In genomic region chr6:86526961-86527740, GRCm38 (mm10) we compare ENCODE assay signal across 8 mouse cellular contexts. TPM values are rescaled to one million over a fixed set of nuclear protein-coding genes. Genes with fewer than 3 reads are reported as not detected.
DNase-seq lines count a peak whose midpoint lies in the region; ATAC-seq and TF ChIP-seq lines count a peak whose summit lies in the region.

No protein-coding gene starts in this region.

- TF ChIP-seq POLR2A in MEL (IDR thresholded peaks at IDR 0.05; ENCODE audit: control insufficient read depth in 1 of 2, insufficient read depth in 1 of 2, low read depth in 1 of 2, low read length in 2 of 2, poor library complexity in 1 of 2): peak; percentile 83 to 93; a peak in 3 of 4 replicates

- no peak for TF ChIP-seq CTCF in C2C12 (IDR thresholded peaks at IDR 0.05; ENCODE audit: control insufficient read depth, insufficient read depth, insufficient read length)
- no peak for TF ChIP-seq CTCF in MEL (IDR thresholded peaks at IDR 0.05 in 2 of 3, conservative IDR thresholded peaks at IDR 0.05 in 1 of 3; ENCODE audit: control insufficient read depth in 1 of 3, insufficient read depth in 1 of 3, low read depth in 2 of 3, low read length in 3 of 3, poor library complexity in 1 of 3, severe bottlenecking in 1 of 3)

- H3K4me1 ChIP-seq in MEL (ENCODE audit: control insufficient read depth in 1 of 2, insufficient read depth in 2 of 2, low read length in 2 of 2): peaks cover 9 to 10% of the 10 kb centered on the region in 2 experiments; a peak in 3 of 4 replicates
- H3K4me1 ChIP-seq in heart, embryonic 13.5 days: peaks cover 25% of the 10 kb centered on the region

- H3K4me2 ChIP-seq in heart, embryonic 13.5 days: peak overlapping the region; percentile 93

- 0 out of 4 replicates have a peak, but pooled peaks of 1 of the 2 experiments have one; percentile 15 for TF ChIP-seq EP300 in MEL (IDR thresholded peaks at IDR 0.05; ENCODE audit: low read depth in 1 of 2, low read length in 2 of 2)

- H3K9ac ChIP-seq in MEL (ENCODE audit: control insufficient read depth, low read depth, low read length, poor library complexity, severe bottlenecking): peak overlapping the region; percentile 100
- H3K9ac ChIP-seq in heart, embryonic 13.5 days: peak overlapping the region; percentile 100

- H3K27ac ChIP-seq in MEL (ENCODE audit: control insufficient read depth, low read depth, low read length) (peak overlapping the region; percentile 99), macrophage (peak overlapping the region; percentile 92)
- peak overlapping the region; percentile 100 for H3K27ac ChIP-seq in heart, embryonic 13.5 days (replicated peaks)

- no peak for TF ChIP-seq RAD21 in MEL (IDR thresholded peaks at IDR 0.05; ENCODE audit: low read depth, low read length)

- no peaks in the 10 kb centered on the region for H3K9me3 ChIP-seq in MEL (replicated peaks; ENCODE audit: insufficient read depth, low read length)
- no peaks in the 10 kb centered on the region for H3K9me3 ChIP-seq in heart, embryonic 13.5 days

- peak; percentile 82 for DNase-seq in MEL (ENCODE audit: low read depth, low spot score)
- peak; percentile 91 for DNase-seq in embryo, embryonic 9.5 days (ENCODE audit: extremely low spot score)
- DNase-seq in layer of hippocampus, adult 9-10 months (ENCODE audit: low spot score): peak; percentile 75
- peak; percentile 72 for DNase-seq in right cerebral cortex, postnatal 14 days
- peak; percentile 86 for DNase-seq in yolk sac, embryonic 10.5 days (ENCODE audit: low spot score)

- peak overlapping the region; percentile 80 for H3ac ChIP-seq in C2C12 (ENCODE audit: control insufficient read depth, insufficient read length, low read depth)

- peaks cover 33% of the 10 kb centered on the region for H3K79me3 ChIP-seq in C2C12 (ENCODE audit: low read depth)

- H3K79me2 ChIP-seq in C2C12 (ENCODE audit: control insufficient read depth, insufficient read depth) (peaks cover 38% of the 10 kb centered on the region), MEL (ENCODE audit: control insufficient read depth, insufficient read depth, low read length, poor library complexity) (peaks cover 40% of the 10 kb centered on the region), macrophage (ENCODE audit: inconsistent target) (peaks cover 35% of the 10 kb centered on the region)

- H3K4me3 ChIP-seq in C2C12 (ENCODE audit: insufficient read depth, poor library complexity, severe bottlenecking) (peak overlapping the region; percentile 90), MEL (ENCODE audit: control insufficient read depth in 1 of 2, insufficient read depth in 1 of 2, low read depth in 2 of 2, low read length in 2 of 2) (peak overlapping the region; percentile 49 to 92), macrophage (ENCODE audit: inconsistent target) (peak overlapping the region; percentile 33)
- H3K4me3 ChIP-seq in heart, embryonic 13.5 days: peak overlapping the region; percentile 99

- peaks cover 44% of the 10 kb centered on the region for H3K36me3 ChIP-seq in C2C12 (ENCODE audit: control insufficient read depth, insufficient read depth)
- peaks cover 8 to 22% of the 10 kb centered on the region in 2 experiments for H3K36me3 ChIP-seq in MEL (ENCODE audit: control insufficient read depth in 1 of 2, insufficient read depth in 2 of 2, low read length in 2 of 2)
- peaks cover 43% of the 10 kb centered on the region for H3K36me3 ChIP-seq in heart, embryonic 13.5 days
- H3K36me3 ChIP-seq in macrophage (ENCODE audit: inconsistent target): no peaks in the 10 kb centered on the region

- WGBS in heart, embryonic 13.5 days: 6% methylated on average over 49 of the region's 49 CpGs
- 5% methylated on average over 49 of the region's 49 CpGs for WGBS in macrophage (ENCODE audit: missing documents)

- no peaks in the 10 kb centered on the region for H3K27me3 ChIP-seq in C2C12 (ENCODE audit: control insufficient read depth, insufficient read depth, insufficient read length)
- no peaks in the 10 kb centered on the region for H3K27me3 ChIP-seq in MEL (ENCODE audit: control insufficient read depth in 1 of 2, insufficient read depth in 2 of 2, low read length in 2 of 2)
- H3K27me3 ChIP-seq in heart, embryonic 13.5 days (replicated peaks): no peaks in the 10 kb centered on the region

- peak; percentile 44; the same call in 1 of the 2 replicates for ATAC-seq in heart, embryonic 13.5 days (ENCODE audit: extremely low read depth, insufficient number of reproducible peaks, low FRiP score, low TSS enrichment)

TF ChIP-seq in C2C12, 6 proteins besides CTCF, POLR2A, EP300 and RAD21:
- TF ChIP-seq MYOD1 (IDR thresholded peaks at IDR 0.05; ENCODE audit: control insufficient read depth, insufficient read length, low read depth) (no peak), MYOG (IDR thresholded peaks at IDR 0.05; ENCODE audit: control insufficient read depth, extremely low read depth, insufficient read length) (no peak), MAX (IDR thresholded peaks at IDR 0.05) (peak; percentile 62), USF1 (IDR thresholded peaks at IDR 0.05; ENCODE audit: low read depth) (no peak), FOSL1 (IDR thresholded peaks at IDR 0.05; ENCODE audit: insufficient read depth, low read length, poor library complexity, severe bottlenecking) (no peak), CEBPB (IDR thresholded peaks at IDR 0.05; ENCODE audit: low read depth) (peak; percentile 44)

TF ChIP-seq in MEL, 35 proteins besides CTCF, POLR2A, EP300 and RAD21 (continues in another document):
- peak; percentile 98 for TF ChIP-seq MYC (IDR thresholded peaks at IDR 0.05; ENCODE audit: low read depth, low read length)
- TF ChIP-seq USF2 (IDR thresholded peaks at IDR 0.05; ENCODE audit: borderline replicate concordance in 1 of 2, insufficient read depth in 1 of 2, low read depth in 1 of 2, low read length in 2 of 2): no peak
- TF ChIP-seq ETS1 (IDR thresholded peaks at IDR 0.05; ENCODE audit: low read depth, low read length): peak; percentile 46; the same call in 1 of the 2 replicates
- no peak; the same call in 1 of the 2 replicates for TF ChIP-seq KAT2A (conservative IDR thresholded peaks at IDR 0.05; ENCODE audit: low read depth, low read length)
- 0 out of 2 replicates have a peak, but pooled peaks have one; percentile 30 for TF ChIP-seq POLR2AphosphoS2 (IDR thresholded peaks at IDR 0.05; ENCODE audit: low read length)
- 0 out of 2 replicates have a peak, but pooled peaks have one; percentile 47 for TF ChIP-seq ZNF384 (IDR thresholded peaks at IDR 0.05; ENCODE audit: low read depth, low read length)
- peak; percentile 85 for TF ChIP-seq MAZ (IDR thresholded peaks at IDR 0.05; ENCODE audit: low read depth, low read length)
- no peak for TF ChIP-seq MEF2A (IDR thresholded peaks at IDR 0.05; ENCODE audit: extremely low read depth, insufficient replicate concordance, low read depth, low read length, poor library complexity, severe bottlenecking)
- peak; percentile 46; the same call in 1 of the 2 replicates for TF ChIP-seq HCFC1 (IDR thresholded peaks at IDR 0.05; ENCODE audit: low read depth, low read length)
- TF ChIP-seq JUND (IDR thresholded peaks at IDR 0.05; ENCODE audit: low read depth, low read length): no peak
- TF ChIP-seq SIN3A (IDR thresholded peaks at IDR 0.05; ENCODE audit: low read length): peak; percentile 65
- peak; percentile 25; the same call in 1 of the 2 replicates for TF ChIP-seq TCF12 (IDR thresholded peaks at IDR 0.05; ENCODE audit: low read depth, low read length)
- TF ChIP-seq GATA1 (IDR thresholded peaks at IDR 0.05; ENCODE audit: low read depth, low read length): no peak
- TF ChIP-seq BHLHE40 (IDR thresholded peaks at IDR 0.05; ENCODE audit: borderline replicate concordance, low read depth, low read length): no peak
- TF ChIP-seq ELF1 (IDR thresholded peaks at IDR 0.05; ENCODE audit: low read depth, low read length): no peak
- peak; percentile 98 for TF ChIP-seq CHD1 (IDR thresholded peaks at IDR 0.05; ENCODE audit: low read depth, low read length)
- 0 out of 2 replicates have a peak, but pooled peaks have one; percentile 15 for TF ChIP-seq RCOR1 (IDR thresholded peaks at IDR 0.05; ENCODE audit: low read depth, low read length)
- no peak for TF ChIP-seq ZKSCAN1 (IDR thresholded peaks at IDR 0.05; ENCODE audit: low read depth, low read length)
- TF ChIP-seq MYB (IDR thresholded peaks at IDR 0.05; ENCODE audit: low read depth, low read length): no peak
- TF ChIP-seq POLR2AphosphoS5 (IDR thresholded peaks at IDR 0.05; ENCODE audit: borderline replicate concordance, low read depth, low read length): no peak
- no peak for TF ChIP-seq ZC3H11A (IDR thresholded peaks at IDR 0.05; ENCODE audit: low read depth, low read length)
- peak; percentile 83 for TF ChIP-seq MAX (IDR thresholded peaks at IDR 0.05; ENCODE audit: low read length)
- peak; percentile 76; the same call in 1 of the 2 replicates for TF ChIP-seq MXI1 (IDR thresholded peaks at IDR 0.05; ENCODE audit: low read depth, low read length)
- peak; percentile 50; the same call in 1 of the 2 replicates for TF ChIP-seq UBTF (IDR thresholded peaks at IDR 0.05; ENCODE audit: borderline replicate concordance, insufficient read depth, low read depth, low read length)
- no peak for TF ChIP-seq SMC3 (IDR thresholded peaks at IDR 0.05; ENCODE audit: low read depth, low read length)
- 0 out of 2 replicates have a peak, but pooled peaks have one; percentile 23 for TF ChIP-seq USF1 (IDR thresholded peaks at IDR 0.05; ENCODE audit: low read depth, low read length)
- peak; percentile 35; the same call in 1 of the 2 replicates for TF ChIP-seq NRF1 (IDR thresholded peaks at IDR 0.05; ENCODE audit: insufficient read depth, low read depth, low read length, poor library complexity, severe bottlenecking)
- peak; percentile 66 for TF ChIP-seq NELFE (IDR thresholded peaks at IDR 0.05; ENCODE audit: low read depth, low read length)
- TF ChIP-seq GABPA (IDR thresholded peaks at IDR 0.05; ENCODE audit: low read depth, low read length): 0 out of 2 replicates have a peak, but pooled peaks have one; percentile 15
- peak; percentile 63; the same call in 1 of the 2 replicates for TF ChIP-seq ZMIZ1 (IDR thresholded peaks at IDR 0.05; ENCODE audit: low read depth, low read length)

RNA-seq across cellular contexts. Expression of gene Pcbp1, which starts 1.0 kb away (rescaled TPM):
- 453 TPM for polyA plus RNA-seq in C2C12 (2012; fragmentation: generic; extraction: Trizol)
- 74.2 and 83.5 TPM in 2 replicates for total RNA-seq in MEL (2012; rRNA removed)
- polyA plus RNA-seq in MEL (2012; ENCODE audit: insufficient read depth in 1 of 2, insufficient read length in 2 of 2, low read depth in 1 of 2, low replicate concordance in 2 of 2, missing spikeins in 1 of 2): 100 to 1,000 TPM in 1 of 2 experiments, not detected in 1; 385 TPM
- 218 and 286 TPM in 2 replicates for polyA plus RNA-seq in heart, embryonic 13.5 days (2015; fragmentation: Nextera tagmentation; extraction: Ambion mirVana)
- 10 to 100 TPM; 15.1 to 57.1 (median 29.5) TPM for total RNA-seq in macrophage (2018; cell fraction: chromatin; rRNA removed)
- total RNA-seq in macrophage (2018; cell fraction: cytosol; rRNA removed): 100 to 1,000 TPM; 159 to 254 (median 209) TPM
- total RNA-seq in macrophage (2018; cell fraction: nucleus; rRNA removed): 100 to 1,000 TPM in 6 of 26 experiments, 10 to 100 TPM in 20; 44.0 to 133 (median 80.2) TPM
- polyA plus RNA-seq in macrophage (2018): 129 to 213 TPM (median 209 TPM) in 3 replicates

Comparison
In these comparisons a context has a peak if more than half of its experiments do, and no peak if none do; other contexts are left out.
1. Peak in every context shown above with its lines: DNase-seq, ATAC-seq, H3K4me3 ChIP-seq and H3K27ac ChIP-seq.
2. H3K4me3 ChIP-seq: peak in every context shown above with its lines; median percentile 99 in heart, embryonic 13.5 days; 90 in C2C12; 70 in MEL; 33 in macrophage.